In the genomic region with DNA sequence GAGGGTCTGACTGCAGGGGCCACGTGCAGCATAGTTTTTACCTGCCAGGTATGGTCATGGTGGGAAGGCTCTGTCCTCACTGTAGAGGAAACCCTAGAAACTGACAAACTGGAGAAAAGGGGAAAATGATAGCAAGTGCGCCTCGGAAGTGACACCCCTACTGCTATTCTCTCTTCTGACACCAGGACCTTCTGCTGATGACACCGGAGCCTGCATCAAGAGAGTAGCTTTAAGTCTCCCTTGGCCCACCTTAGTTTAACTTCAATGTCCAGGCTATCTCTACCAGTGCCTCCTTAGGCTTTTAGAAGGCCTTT, we compare ENCODE assay signal across 8 mouse cellular contexts. TPM values are rescaled to one million over a fixed set of nuclear protein-coding genes. Genes with fewer than 3 reads are reported as not detected.
DNase-seq lines count a peak whose midpoint lies in the region; ATAC-seq and TF ChIP-seq lines count a peak whose summit lies in the region.

No protein-coding gene starts in this region.

- peak overlapping the region; percentile 93; the same call in 1 of the 2 replicates for H3K4me2 ChIP-seq in heart, embryonic 11.5 days
- peak overlapping the region; percentile 79 for H3K4me2 ChIP-seq in liver, embryonic 12.5 days

- peaks cover 14% of the 10 kb centered on the region for H3K27me3 ChIP-seq in heart, embryonic 11.5 days (ENCODE audit: control insufficient read depth, insufficient read depth, low read length)
- no peaks in the 10 kb centered on the region for H3K27me3 ChIP-seq in testis, adult 2 months (ENCODE audit: control insufficient read depth, insufficient read depth, low read length)
- peaks cover 41% of the 10 kb centered on the region for H3K27me3 ChIP-seq in liver, embryonic 12.5 days (replicated peaks)

- H3K27ac ChIP-seq in heart, embryonic 11.5 days (ENCODE audit: low read depth, low read length) = no peak overlapping the region
- peak overlapping the region; percentile 18; the same call in 1 of the 2 replicates for H3K27ac ChIP-seq in testis, adult 2 months (ENCODE audit: control insufficient read depth, insufficient read depth, low read depth, low read length)
- H3K27ac ChIP-seq in liver, embryonic 12.5 days = no peak overlapping the region

- H3K4me1 ChIP-seq in heart, embryonic 11.5 days (ENCODE audit: control insufficient read depth, insufficient read depth, low read length) = peaks cover 21% of the 10 kb centered on the region
- H3K4me1 ChIP-seq in testis, adult 2 months (ENCODE audit: control insufficient read depth, insufficient read depth, low read length) = peaks cover 24% of the 10 kb centered on the region
- H3K4me1 ChIP-seq in liver, embryonic 12.5 days = peaks cover 23% of the 10 kb centered on the region

- no peak for TF ChIP-seq CTCF in testis, adult 2 months (IDR thresholded peaks at IDR 0.05; ENCODE audit: control insufficient read depth, insufficient read depth, insufficient replicate concordance, low read depth, low read length)

- H3K9me3 ChIP-seq in heart, embryonic 11.5 days (replicated peaks; ENCODE audit: control insufficient read depth, low read length) = no peaks in the 10 kb centered on the region
- H3K9me3 ChIP-seq in liver, embryonic 12.5 days (replicated peaks) = no peaks in the 10 kb centered on the region

- 37% methylated on average over 4 of the region's 4 CpGs for WGBS in heart, embryonic 11.5 days (ENCODE audit: insufficient replicate concordance)
- 47% methylated on average over 4 of the region's 4 CpGs for WGBS in liver, embryonic 12.5 days (ENCODE audit: insufficient replicate concordance)

- no peak overlapping the region for H3K9ac ChIP-seq in heart, embryonic 11.5 days (ENCODE audit: low read depth, low read length)
- no peak overlapping the region for H3K9ac ChIP-seq in liver, embryonic 12.5 days

- no peak for TF ChIP-seq POLR2A in testis, adult 2 months (IDR thresholded peaks at IDR 0.05; ENCODE audit: control insufficient read depth, low read depth, low read length)

- H3K36me3 ChIP-seq in heart, embryonic 11.5 days (ENCODE audit: control insufficient read depth, insufficient read depth, low read length) = no peaks in the 10 kb centered on the region
- no peaks in the 10 kb centered on the region for H3K36me3 ChIP-seq in testis, adult 2 months (ENCODE audit: control insufficient read depth, insufficient read depth, low read length)
- no peaks in the 10 kb centered on the region for H3K36me3 ChIP-seq in liver, embryonic 12.5 days

- no peak for ATAC-seq in heart, embryonic 11.5 days (replicated peaks; ENCODE audit: insufficient number of reproducible peaks, low FRiP score, low TSS enrichment)
- ATAC-seq in liver, embryonic 12.5 days = no peak
- ATAC-seq in megakaryocyte-erythroid progenitor cell, adult 5-6 weeks (replicated peaks; ENCODE audit: low FRiP score, low TSS enrichment, poor library complexity, severe bottlenecking) = no peak

- DNase-seq in heart, adult 9 months (ENCODE audit: low spot score in 2 of 2) = no peak
- no peak for DNase-seq in testis, postnatal 14 days (ENCODE audit: low spot score)
- DNase-seq in thymus, postnatal 36 days = no peak
- no peak for DNase-seq in cerebellum, adult 11-12 months

- H3K4me3 ChIP-seq in heart, embryonic 11.5 days (ENCODE audit: low read depth, low read length) = peak overlapping the region; percentile 46; the same call in 1 of the 2 replicates
- H3K4me3 ChIP-seq in testis, adult 2 months (ENCODE audit: control insufficient read depth, low read depth, low read length) = peak overlapping the region; percentile 33
- peak overlapping the region; percentile 51 for H3K4me3 ChIP-seq in liver, embryonic 12.5 days

RNA-seq across cellular contexts. Expression of a gene that starts 1.6 kb away (rescaled TPM):
- 1.3 and 1.4 TPM in 2 replicates for polyA plus RNA-seq in heart, embryonic 11.5 days (2014; fragmentation: Nextera tagmentation; extraction: Ambion mirVana)
- polyA plus RNA-seq in testis, adult 2 months (2012; rRNA removed) = 5.1 and 6.4 TPM in 2 replicates
- 1.6 and 1.7 TPM in 2 replicates for polyA plus RNA-seq in liver, embryonic 12.5 days (2016; fragmentation: Nextera tagmentation; extraction: Ambion mirVana)
- 12.5 and 19.1 TPM in 2 replicates for total RNA-seq in megakaryocyte-erythroid progenitor cell, adult 5-6 weeks (2014; fragmentation: Nextera tagmentation)
- total RNA-seq in megakaryocyte-erythroid progenitor cell, adult 5-6 weeks (2017) = 12.7 and 14.1 TPM in 2 replicates
